Mouse (Mus musculus): Measurements from ENCODE around the gene Map2k7.

Gene Map2k7
- long read RNA-seq, experiment 1, partial matches to known transcripts, result 0 of 5 reads
- long read RNA-seq, experiment 1, other reads (novel, unspliced or antisense), result 1 of 5 reads
- long read RNA-seq, experiment 2, partial matches to known transcripts, result 1 of 4 reads
- long read RNA-seq, experiment 2, other reads (novel, unspliced or antisense), result 0 of 4 reads

- intact Hi-C loops (cut with DNase I), result no loop called here
Observed at GRCm38 (mm10) chr8:4238434-4239192, at the start of gene Map2k7, which contains the start of gene Gm49320. Gene Map2k7, plus strand, starts transcription at chr8:4238740. Gene Gm49320, plus strand, starts transcription at chr8:4238865.

- intact Hi-C loops (cut with DNase I), result no loop called here
Observed at GRCm38 (mm10) chr8:4189031-4189722, 49.4 kb upstream of the Map2k7 start.

GRCm38 (mm10) chr8:4192305-4192704, 46.2 kb upstream of the Map2k7 start:
- intact Hi-C loops (cut with DNase I), result loop anchor here (2.0 to 5.0 kb wide), 2 partner anchors 52 to 65 kb away; partner anchors contain the start of gene Ctxn1

- intact Hi-C loops (cut with DNase I), result loop anchor here (2.0 to 5.0 kb wide), 2 partner anchors 52 to 64 kb away; partner anchors contain the start of gene Ctxn1
Observed at GRCm38 (mm10) chr8:4192807-4193587, 45.5 kb upstream of the Map2k7 start.

GRCm38 (mm10) chr8:4193588-4193894, 45.0 kb upstream of the Map2k7 start:
- intact Hi-C loops (cut with DNase I), result loop anchor here (2.0 to 5.0 kb wide), 2 partner anchors 53 to 64 kb away; partner anchors contain the start of gene Ctxn1

GRCm38 (mm10) chr8:4201321-4201720, 37.2 kb upstream of the Map2k7 start:
- intact Hi-C loops (cut with DNase I), result no loop called here

GRCm38 (mm10) chr8:4205246-4206123, 33.1 kb upstream of the Map2k7 start:
- intact Hi-C loops (cut with DNase I), result no loop called here

GRCm38 (mm10) chr8:4206182-4207015, 32.1 kb upstream of the Map2k7 start:
- intact Hi-C loops (cut with DNase I), result no loop called here

- intact Hi-C loops (cut with DNase I), result no loop called here
Observed at GRCm38 (mm10) chr8:4207016-4207350, 31.6 kb upstream of the Map2k7 start.

GRCm38 (mm10) chr8:4211097-4211496, 27.4 kb upstream of the Map2k7 start:
- intact Hi-C loops (cut with DNase I), result no loop called here

- intact Hi-C loops (cut with DNase I), result no loop called here
Observed at GRCm38 (mm10) chr8:4212809-4213209, 25.7 kb upstream of the Map2k7 start.

GRCm38 (mm10) chr8:4213210-4214005, 25.1 kb upstream of the Map2k7 start:
- intact Hi-C loops (cut with DNase I), result no loop called here

- intact Hi-C loops (cut with DNase I), result no loop called here
Observed at GRCm38 (mm10) chr8:4214006-4214980, 24.2 kb upstream of the Map2k7 start.

- intact Hi-C loops (cut with DNase I), result no loop called here
Observed at GRCm38 (mm10) chr8:4216296-4216695, 22.2 kb upstream of the Map2k7 start.

GRCm38 (mm10) chr8:4216791-4217621, 21.5 kb upstream of the Map2k7 start, which contains the start of gene Prr36:
Gene Prr36, minus strand, starts transcription at chr8:4217459.
- intact Hi-C loops (cut with DNase I), result no loop called here

GRCm38 (mm10) chr8:4219617-4220016, 18.9 kb upstream of the Map2k7 start:
- intact Hi-C loops (cut with DNase I), result no loop called here

- intact Hi-C loops (cut with DNase I), result no loop called here
Observed at GRCm38 (mm10) chr8:4222059-4222458, 16.5 kb upstream of the Map2k7 start.
